Mouse (Mus musculus) right cerebral cortex, postnatal 10 days (tissue): ENCODE measurements around the gene Ccdc85c.

ENCODE experiments used
- DNase-seq, 2 experiments: peaks; one replicate each; pipeline ENCODE4 v3.0.0; 2021; ENCODE audit warnings: low spot score in 2 of 2

Ccdc85c gene

GRCm38 (mm10) chr12:108178331-108179245 is 96.6 kb downstream of the Ccdc85c start:
- DNase-seq: peak; percentile 77 to 80

DNA sequence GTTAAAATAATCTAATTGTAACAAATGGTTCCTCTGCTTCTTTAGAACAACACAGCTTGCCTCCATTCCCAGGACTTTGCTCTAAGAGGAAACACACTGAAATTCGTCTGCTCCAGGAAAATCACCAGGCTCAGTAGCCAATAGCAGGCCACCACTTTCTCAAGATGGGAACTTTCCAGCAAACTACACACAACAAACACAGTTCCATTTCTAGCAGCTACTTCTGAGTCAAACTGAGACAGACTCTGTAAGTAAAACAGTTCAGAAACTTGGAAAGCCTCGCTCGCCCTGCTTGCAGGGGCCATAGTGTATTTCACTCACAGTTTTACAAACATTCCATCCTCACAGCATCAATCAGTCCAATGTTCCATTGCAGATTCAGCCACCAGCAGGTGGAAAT is 98.9 kb downstream of the Ccdc85c start:
- DNase-seq: no peak

- DNase-seq: no peak
These were observed 100.4 kb downstream of the Ccdc85c start for GRCm38 (mm10) chr12:108174606-108175505.

DNA sequence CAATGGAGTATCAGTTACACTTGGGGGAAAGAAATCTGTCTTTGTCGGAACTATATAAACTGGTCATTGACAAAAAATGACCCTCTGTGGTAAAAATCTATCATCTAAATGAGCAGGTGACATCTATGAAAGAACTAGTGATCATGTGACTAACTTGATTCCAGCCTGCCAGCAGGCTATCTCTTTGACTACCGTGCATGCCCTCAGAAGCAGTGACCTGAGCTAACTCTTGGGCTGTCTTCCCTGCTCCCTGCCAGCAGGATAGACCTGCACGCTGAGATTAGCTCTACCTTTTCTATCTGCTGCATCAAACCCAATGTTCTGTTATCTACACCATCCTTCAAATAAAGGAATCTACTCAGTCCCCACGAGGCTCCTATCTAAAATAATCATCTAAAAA is 102.6 kb downstream of the Ccdc85c start:
- DNase-seq: no peak

- DNase-seq: no peak
These were observed 103.9 kb downstream of the Ccdc85c start for GRCm38 (mm10) chr12:108171336-108171735.

GRCm38 (mm10) chr12:108170467-108170866 is 104.8 kb downstream of the Ccdc85c start:
- no peak for DNase-seq

GRCm38 (mm10) chr12:108168909-108169308 is 106.3 kb downstream of the Ccdc85c start:
- DNase-seq: no peak

- DNase-seq: no peak
These were observed 111.5 kb downstream of the Ccdc85c start for GRCm38 (mm10) chr12:108163706-108164105.

DNA sequence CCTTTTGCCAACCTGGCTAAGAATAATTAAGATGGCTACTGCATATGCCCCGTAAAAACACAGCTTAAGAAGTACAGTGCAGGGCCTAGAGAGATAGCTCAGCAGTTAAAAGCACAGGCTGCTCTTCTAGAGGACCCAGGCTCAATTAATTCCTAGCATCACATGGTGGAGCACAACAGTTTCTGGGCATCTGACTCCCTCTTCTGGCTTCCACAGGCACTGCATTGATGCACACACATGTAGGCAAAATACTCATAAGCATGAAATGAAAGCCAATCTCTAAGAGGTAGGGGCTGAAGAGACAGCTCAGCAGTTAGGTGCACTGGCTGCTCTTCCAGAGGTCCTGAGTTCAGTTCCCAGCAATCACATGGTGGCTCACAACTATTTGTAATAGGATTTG is 113.2 kb downstream of the Ccdc85c start:
- peak in 1 of 2 experiments; percentile 47 for DNase-seq

DNA sequence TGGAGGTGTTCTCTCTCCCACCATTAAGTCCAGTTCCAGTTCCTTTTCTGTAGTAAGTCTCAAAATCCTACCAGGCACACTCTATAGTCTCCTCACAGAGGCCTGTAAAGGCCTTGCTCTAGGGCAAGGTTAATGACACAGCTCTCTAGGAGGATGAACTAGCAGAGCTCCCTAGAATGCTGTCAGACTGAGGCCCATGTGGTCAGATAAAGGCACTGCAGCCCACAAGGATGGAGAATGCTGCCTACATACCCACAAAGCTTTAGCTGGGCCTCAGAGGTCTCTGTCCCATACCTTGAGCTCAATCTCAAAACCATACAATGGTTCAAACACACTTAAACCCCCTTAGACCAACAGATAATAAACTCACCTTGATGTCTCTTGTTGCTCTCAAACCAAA is 115.4 kb downstream of the Ccdc85c start:
- DNase-seq: no peak
